Mouse (Mus musculus): ENCODE measurements around the gene Cand2.

Gene Cand2

DNA sequence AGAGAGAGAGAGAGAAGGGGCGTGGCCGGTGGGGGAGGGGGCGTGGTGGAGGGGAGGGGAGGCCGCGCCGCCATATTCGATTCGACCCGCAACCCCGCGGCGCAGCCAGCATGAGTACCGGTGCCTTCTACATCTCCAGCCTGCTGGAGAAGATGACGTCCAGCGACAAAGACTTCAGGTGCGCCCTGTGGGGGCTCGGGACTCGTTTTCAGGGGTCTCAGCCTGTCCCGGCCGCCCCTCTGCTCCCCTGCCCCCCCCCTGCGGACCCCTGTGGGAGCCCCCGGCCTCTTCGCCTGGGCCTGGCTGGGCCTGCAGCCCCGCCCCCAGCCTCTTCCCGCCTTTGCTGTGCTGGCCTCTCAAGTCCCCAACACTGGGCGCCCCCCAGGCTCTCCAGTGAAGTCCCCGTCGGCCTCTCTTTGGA is at the start of gene Cand2:
Gene Cand2 (plus strand): TSS at position 38 of the 421 bp plus-strand sequence.
- peak; percentile 41 to 81 for DNase-seq (ENCODE audit: low spot score in 2 of 2)

DNA sequence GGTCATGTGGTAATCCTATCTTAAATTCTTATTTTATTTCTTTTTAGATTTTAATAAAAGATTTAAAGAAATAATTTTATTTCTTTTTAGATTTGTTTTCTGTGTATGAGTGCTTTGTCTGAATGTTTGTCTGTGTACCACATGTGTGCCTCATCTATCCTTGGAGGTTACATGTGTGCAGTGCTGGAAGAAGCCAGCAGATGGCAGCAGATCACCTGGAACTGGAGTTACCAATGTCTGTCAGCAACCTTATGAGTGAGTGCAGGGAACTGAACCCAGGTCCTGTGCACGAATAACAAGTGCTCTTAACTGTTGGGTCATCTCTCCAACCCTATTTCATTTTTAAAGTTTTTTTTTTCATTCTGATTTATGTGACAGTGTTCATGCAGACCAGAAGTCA is 47.2 kb upstream of the Cand2 start:
- DNase-seq (ENCODE audit: low spot score in 2 of 2): peak; percentile 55 to 83

DNA sequence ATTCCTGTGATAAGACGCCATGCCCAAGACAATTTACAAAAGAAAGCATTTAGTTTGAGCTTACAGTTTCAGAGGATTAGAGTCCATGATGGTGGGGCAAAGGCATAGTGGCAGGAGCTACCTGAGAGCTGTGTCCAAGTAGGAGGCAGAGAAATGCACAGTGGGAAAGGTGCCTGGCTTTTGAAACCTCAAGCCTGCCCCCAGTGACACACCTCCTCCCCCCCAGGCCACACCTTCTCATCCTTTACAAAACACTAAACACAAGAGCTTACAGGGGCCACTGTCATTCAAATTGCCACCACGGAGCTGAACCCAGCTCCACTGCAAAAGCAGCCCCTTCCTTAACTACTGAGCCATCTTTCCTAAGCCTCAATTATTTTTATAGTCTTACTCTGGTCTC is 46.8 kb upstream of the Cand2 start:
- DNase-seq (ENCODE audit: low spot score in 2 of 2): no peak

DNA sequence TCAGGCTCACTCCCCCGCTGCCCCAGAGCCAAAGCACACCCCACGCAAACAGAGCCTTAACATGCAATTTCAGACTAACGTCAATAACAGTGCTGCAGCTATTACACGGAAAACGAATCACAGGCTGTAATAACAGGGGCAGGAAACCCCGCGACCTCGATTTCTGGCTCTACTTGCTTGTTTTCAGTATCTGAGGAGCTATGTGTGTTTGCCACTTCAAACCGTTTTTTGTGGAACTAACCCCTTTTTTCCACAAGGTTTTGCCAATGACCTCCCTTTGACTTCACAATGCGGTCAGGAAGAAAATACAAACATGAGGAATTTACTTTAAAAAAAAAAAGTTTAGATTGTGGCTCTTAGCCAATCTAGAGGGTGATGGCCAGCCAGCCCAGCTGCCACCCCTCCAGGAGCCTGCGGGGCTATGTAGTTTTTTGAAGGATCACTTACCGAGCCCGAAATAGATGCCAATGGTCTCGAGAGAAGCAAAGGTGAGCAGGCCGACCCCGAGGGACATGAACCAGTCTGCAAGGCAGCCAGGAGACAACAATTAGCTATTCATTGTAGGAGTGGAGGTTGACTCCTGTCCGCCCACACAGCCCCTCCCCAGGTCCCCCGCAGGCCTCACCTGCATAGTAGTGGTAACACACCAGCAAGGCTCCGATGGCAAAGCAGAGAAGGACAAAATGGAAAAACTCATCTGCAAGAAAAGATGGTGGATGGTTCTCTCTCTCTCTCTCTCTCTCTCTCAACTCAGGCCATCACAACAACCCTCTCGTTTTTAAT is 43.6 kb upstream of the Cand2 start:
- DNase-seq (ENCODE audit: low spot score in 2 of 2): no peak

DNA sequence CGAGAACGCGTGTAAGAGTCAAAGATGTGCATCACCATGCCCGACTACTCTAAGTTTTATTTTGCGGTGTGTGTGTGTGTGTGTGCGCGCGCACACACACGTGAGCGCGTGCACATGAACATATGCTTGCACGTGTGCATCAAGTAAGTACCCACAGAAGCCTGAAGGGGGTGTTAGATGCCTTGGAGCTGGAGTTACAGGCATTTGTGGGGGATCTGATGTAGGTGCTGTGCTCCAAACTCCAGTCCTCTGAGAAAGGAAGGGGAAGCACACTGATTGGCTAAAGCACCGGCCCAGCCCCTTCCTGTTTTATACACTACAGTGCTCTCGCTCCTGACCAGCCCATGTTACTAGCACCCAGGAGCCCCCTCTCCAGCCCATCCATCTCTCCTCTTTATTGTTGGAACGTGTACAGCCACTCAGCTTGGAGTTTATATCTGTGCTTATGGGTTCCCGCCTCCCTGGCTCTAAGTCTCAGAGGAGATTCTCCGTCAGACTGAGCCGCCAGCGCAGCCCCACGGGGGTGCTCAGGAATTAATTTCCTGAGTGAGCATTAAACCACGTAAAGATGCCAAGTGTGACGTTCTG is 41.9 kb upstream of the Cand2 start:
- DNase-seq (ENCODE audit: low spot score in 2 of 2): no peak

DNA sequence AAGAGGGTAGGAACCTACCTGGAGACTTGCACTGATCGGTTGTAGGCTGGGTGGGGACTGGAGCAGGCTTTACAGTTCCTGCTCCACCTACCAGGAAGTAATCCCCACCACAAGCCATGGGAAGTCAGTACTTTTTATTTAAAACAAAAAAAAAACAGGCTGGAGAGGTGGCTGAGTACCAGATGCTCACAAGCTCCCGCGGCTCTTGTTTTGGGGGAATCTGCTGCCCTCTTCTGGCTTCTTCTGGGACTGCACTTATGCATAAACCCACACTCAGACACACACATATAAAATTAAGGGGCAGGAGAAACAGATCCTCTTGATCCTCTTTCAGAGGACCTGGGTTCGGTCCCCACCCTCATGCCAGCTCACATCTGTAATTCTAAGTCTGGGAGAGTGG is 39.4 kb upstream of the Cand2 start:
- DNase-seq (ENCODE audit: low spot score in 2 of 2): peak; percentile 37 to 73

DNA sequence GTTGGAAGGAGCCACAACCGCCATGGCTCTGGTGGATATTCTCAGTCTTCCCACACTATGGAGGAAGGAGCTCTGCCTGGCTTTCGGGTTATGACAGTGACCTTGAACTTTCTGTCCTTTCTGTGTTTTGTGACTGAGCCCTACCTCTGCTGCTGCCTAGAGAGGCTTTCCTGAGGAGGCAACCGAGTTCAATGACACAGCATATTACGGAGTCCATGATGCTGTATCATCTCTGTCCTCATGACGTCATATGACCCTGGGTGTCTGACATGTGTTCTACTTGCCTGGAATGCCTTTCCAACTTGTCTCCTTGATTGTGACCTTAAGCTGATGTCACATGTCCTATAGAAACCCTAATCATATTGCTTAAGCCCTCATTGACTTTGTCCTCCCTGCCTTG is 35.3 kb upstream of the Cand2 start:
- DNase-seq (ENCODE audit: low spot score in 2 of 2): no peak

DNA sequence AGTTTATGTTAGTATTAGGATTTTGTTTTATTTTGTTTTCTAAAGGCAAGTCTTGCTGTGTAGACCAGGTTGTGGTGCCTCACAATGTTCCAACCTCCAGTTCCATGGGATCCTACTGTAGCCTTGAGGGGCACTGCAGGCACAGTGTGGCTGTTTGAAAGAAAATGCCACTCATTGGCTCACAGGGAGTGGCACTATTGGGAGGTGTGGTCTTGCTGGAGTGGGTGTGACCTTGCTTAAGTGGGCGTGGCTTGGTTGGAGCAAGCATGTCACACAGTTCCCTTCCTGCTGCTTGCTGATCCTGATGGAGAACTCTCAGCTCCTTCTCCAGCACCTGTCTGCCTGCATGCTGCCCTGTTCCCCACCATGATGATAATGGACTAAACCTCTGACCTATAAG is 30.8 kb upstream of the Cand2 start:
- DNase-seq (ENCODE audit: low spot score in 2 of 2): peak; percentile 64 to 76

DNA sequence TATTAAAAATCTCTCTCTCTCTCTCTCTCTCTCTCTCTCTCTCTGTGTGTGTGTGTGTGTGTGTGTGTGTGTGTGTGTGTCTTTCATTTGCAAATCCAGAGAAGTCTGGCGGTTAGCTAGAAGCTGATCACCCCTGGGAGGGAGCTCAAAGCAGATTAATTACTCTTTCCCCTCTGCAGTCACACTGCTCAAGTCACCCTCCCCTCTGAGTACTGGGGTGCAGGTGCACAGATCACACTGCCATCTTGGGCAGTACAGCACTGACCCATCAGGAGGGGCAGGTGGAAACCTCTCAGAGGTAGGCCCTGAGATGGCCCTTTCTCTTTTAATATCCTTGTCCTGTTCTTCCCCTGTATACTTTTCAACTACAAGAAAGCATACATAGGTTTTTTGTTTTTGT is 28.0 kb upstream of the Cand2 start:
- no peak for DNase-seq (ENCODE audit: low spot score in 2 of 2)

DNA sequence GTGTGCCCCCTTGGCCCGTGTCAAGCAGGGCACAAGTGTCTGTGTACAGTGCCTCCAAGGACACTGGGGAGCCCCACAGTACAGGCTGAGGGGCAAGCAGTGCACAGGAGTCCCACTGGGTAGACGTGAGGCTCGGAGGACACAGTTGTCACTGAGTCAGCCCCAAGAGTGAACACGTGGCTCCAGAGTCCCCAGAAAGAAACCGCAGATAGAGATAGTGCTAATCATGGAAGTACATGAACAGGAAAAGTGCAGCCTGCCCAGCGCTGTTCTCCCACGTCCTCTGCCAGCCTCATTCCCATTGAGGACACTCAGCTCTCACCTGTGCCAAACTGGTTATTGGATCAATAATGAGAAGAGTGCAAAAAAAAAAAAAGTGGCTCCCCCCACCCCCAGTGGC is 18.8 kb upstream of the Cand2 start:
- DNase-seq (ENCODE audit: low spot score in 2 of 2): peak in 1 of 2 experiments; percentile 19

DNA sequence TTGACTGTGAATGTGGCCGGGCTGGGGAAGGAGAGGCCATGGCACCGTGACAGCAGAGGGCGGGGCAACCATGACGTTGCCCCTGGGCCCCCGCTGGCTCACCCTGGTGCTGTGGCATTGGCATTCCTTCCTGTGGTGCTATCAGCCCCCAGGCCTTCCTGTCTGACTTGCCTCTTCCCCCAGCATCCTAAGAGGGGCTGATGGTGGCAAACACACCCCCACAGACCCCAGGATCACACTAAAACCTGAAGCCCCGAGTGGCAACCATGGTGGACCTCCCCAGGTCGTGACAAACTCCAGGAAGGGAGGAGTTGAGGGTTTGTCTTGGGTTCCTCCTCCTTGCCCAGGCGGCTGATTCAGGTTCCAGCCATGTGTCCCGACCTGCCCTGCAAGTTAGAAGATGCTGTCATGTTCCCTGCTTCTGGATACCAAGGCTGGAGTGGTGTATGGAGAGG is 15.3 kb upstream of the Cand2 start:
- DNase-seq (ENCODE audit: low spot score in 2 of 2): peak; percentile 72 to 85

DNA sequence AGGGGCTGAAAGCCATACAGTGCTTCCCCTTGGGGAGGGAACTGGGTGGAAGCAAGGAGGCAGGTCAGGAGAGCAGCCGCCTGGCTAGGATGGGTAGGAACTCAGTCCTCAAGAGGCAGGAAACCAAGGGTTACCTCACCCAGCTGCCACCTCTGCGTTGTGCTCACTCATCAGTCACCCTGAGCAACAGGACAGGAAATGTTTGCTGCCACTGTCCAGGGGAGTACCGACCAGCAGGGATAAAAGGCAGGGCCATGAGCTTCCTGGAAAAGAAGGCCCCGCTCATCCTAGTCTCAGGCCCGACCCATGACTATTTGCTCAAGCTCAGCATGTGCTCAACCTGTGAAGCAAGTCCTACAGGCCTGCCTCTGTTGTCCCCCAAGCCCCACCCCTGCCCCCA is 14.9 kb upstream of the Cand2 start:
- DNase-seq (ENCODE audit: low spot score in 2 of 2): peak in 1 of 2 experiments; percentile 28

DNA sequence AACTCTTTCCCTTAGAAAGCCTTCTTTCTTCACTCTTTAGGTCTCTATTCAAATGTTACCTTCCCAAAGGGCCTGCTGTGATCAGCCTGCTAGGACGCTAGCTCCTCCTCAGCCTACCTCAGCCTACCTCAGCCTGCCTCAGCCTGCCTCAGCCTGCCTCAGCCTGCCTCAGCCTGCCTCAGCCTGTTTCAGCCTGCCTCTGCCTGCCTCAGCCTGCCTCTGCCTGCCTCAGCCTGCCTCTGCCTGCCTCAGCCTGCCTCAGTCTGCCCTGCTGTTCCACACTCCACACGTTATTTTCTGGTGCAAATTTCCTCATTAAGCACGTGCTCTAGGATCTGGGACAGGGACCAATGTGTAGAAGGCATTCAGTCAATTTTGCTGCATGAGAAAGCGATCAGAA is 14.2 kb upstream of the Cand2 start:
- DNase-seq (ENCODE audit: low spot score in 2 of 2): peak in 1 of 2 experiments; percentile 57

DNA sequence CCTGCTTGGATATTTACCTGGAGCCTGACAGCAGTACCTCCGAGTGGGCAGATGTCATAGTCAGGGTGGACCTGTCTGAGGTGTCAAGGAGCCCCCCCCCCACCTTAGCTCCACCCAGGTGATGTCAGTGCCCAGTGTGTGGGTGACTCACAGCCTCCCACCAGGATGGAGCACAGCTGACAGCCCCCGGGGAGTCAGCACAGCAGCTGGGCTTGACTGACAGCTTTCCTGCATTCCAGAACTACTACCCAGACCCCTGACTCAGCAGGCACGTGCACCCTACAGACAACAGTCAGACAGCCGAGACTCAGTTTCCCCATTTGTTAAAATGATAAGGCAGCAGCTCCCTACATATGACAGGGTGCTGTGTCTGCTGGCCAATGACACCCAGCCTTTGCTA is 13.4 kb upstream of the Cand2 start:
- peak in 1 of 2 experiments; percentile 58 for DNase-seq (ENCODE audit: low spot score in 2 of 2)

DNA sequence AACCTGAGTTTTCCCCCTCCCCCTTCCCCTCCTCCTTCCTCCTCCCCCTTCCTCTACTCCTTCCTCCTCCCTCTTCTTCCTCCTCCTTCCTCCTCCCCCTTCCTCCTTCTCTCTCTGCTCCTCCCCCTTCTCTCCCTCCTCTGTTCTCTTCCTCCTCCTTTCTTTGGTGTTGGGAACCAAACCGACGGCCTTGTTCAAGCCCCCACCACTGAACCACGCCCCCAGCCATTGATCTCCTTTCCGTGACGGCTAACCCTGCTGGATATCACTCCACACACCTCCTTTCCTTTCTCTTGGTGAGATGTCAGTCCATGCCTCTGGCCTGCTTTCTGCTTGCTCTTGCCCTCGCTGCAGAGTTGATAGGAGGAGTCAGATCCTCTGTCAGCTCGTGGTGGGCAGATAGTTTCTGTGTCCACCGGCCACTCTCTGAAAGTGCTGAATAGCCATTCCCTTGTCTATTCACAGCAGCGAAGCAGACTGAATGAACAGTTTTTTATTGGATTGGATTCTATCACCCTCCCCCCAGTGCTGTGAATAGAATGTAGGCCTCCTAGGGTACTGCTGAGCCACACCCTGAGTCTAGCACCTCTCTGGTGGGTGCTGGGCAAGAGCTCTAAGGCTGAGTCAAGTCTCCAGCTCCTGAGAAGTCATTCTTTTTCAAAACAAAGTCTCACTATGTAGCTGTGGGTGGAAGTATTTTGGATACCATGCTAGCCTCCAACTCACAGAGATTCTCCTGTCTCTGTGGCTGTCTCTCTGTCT is 12.2 kb upstream of the Cand2 start, which contains the start of gene Tmem40:
Gene Tmem40 (minus strand): TSS at position 416 of the 762 bp plus-strand sequence.
- DNase-seq (ENCODE audit: low spot score in 2 of 2): peak in 1 of 2 experiments; percentile 58

DNA sequence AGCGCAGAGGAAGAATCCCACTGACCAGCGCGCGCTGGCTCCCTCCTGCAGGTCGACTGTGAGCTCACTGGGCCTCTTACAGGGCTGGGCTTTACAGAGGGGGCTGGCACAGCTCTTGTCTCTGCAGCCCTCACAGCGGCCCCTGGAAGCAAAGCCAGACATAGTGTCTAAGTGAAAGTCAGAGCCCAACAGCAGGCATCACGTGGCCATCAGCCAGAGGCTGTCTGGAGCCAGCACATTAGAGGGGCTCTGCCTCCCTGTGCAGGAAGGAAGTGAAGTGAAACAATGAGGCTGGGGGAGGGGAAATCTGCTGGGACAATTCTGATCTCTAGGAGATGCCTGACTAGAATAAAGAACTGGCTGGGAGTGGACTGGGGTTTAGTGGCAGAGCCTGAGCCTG is 10.2 kb upstream of the Cand2 start:
- DNase-seq (ENCODE audit: low spot score in 2 of 2): peak; percentile 40 to 63

DNA sequence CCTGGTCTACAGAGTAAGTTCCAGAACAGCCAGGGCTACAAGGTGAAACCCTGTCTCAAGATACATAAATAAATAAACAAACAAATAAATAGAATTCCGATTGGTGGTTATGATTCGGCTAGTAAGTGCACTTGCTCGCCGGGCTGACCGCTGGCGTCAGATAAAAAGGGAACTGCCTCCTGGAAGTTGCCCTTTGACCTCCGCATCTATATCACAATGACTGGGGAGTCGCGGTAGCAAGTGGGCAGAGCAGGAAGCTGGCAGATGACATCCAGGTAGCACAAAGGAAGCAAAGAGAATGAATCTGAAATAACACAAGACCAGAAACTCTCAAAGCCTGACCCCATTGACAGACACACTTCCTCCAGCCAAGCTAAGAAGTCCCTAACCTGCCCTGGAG is 7.0 kb upstream of the Cand2 start:
- no peak for DNase-seq (ENCODE audit: low spot score in 2 of 2)

DNA sequence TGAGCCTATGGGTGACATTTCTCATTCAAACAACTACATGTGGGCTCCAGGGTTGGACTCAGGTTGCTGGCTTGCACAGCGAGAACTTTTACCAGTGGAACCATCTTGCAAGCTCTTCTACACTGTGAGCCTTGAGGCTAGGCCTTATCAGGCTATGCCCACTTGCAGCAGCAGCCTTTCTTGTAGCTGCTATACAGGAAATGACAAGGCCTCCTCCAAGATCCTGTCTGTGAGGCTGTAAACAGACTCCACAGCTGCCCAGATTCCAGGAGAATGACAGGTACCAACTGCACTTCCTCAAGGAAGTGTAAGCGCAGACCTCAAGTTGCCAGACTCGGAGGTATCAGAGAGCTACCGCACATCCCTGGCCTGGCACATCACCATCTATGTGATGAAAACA is 6.1 kb upstream of the Cand2 start:
- DNase-seq (ENCODE audit: low spot score in 2 of 2): no peak

DNA sequence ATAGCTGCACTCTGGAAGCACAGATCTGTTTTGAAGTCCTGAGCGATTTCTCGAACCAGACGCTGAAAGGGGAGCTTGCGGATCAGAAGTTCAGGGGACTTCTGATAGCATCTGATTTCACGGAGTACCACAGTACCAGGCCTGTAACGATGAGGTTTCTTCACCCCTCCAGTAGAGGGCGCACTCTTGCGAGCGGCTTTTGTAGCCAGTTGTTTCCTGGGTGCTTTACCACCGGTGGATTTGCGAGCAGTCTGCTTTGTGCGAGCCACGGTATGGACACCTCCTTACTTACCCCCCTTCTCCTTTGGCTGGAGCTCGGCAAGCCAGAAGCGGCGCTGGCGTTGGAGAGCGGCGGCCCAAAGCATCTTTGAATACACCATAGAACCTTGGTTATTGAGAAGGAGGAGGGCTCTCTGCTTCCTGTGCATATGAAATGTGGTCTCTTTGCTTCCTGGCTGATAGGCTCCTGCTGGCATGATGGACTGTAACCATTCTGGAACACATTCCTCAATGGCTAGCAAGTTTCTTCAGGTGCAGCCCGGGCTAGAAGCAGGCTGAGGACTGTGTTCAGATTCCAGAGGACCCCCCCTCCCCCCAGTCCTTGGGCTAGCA is 4.2 kb upstream of the Cand2 start:
- no peak for DNase-seq (ENCODE audit: low spot score in 2 of 2)

DNA sequence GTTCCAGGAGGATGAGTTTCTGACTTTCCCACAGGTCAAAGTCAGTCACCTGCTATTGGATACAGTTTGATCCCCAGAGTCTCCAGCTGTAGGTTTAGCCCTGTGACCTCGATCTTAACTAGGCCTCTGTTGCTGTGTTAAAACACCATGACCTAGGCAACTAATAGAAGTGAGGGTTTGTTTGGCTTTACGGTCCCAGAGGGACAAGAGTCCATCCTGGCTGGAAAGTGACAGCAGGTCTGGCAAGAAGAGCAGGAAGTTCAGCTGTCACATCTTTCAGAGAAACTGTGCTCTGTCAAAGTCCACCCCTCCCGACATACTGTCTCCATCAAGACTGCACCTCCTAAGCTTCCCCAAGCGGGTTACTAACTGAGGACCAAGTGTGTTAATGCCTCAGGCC is 3.5 kb upstream of the Cand2 start:
- DNase-seq (ENCODE audit: low spot score in 2 of 2): no peak

DNA sequence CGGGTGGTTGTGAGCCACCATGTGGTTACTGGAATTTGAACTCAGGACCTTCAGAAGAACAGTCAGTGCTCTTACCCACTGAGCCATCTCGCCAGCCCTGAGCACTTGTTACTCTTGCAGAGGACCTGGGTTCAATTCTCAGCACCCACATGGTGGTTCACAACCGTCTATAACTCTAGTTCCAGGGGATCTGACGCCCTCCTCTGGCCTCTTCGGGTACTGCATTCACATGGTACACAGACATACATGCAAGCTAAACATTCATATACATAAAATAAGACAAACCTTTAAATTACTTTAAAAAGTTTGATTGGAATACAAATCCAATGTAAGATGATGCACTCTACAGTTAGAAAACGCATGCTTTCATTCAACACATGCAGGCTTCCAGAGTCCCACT is 2.1 kb upstream of the Cand2 start:
- DNase-seq (ENCODE audit: low spot score in 2 of 2): no peak

DNA sequence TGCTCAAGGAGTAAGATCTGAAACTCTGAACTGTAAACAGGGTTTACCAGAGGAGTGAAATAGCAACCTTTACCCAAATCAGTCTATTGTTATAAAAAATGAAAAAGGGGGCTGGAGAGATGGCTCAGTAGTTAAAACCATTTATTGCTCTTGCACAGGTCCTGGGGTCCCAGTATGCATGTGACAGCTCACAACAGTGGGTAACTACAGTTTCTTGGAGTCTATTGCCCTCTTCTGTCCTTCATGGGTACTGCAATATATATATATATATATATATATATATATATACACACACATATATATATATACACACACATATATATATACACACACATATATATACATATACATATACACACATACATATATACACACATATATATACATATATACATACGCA is 1.7 kb upstream of the Cand2 start:
- DNase-seq (ENCODE audit: low spot score in 2 of 2): no peak

Data from spleen, postnatal 4 days (tissue).